Mouse (Mus musculus): ENCODE results near the gene Camta1. TPM values are rescaled to one million over a fixed set of nuclear protein-coding genes. Genes with fewer than 3 reads are reported as not detected.
A peak's percentile ranks its signal among the peaks of the same experiment; 100 is the strongest.
"Not testable (repeated sequence)": the region's sequence is repeated elsewhere in the genome, so short reads cannot be mapped to it uniquely, and the experiment has no call there.

Gene Camta1
- polyA plus RNA-seq, 1 experiment from 2014 or later, result 106 TPM

- WGBS, result 89% methylated on average over 1 of the region's 1 CpGs
- not testable (repeated sequence) for H3K36me3 ChIP-seq (ENCODE audit: control insufficient read depth, insufficient read depth, low read length); DNase-seq (ENCODE audit: low spot score); H3K4me3 ChIP-seq (ENCODE audit: low read depth, low read length); H3K4me1 ChIP-seq (ENCODE audit: control insufficient read depth, insufficient read depth, low read length); H3K27me3 ChIP-seq (ENCODE audit: control insufficient read depth, insufficient read depth, low read length); H3K9ac ChIP-seq (ENCODE audit: low read length); H3K4me2 ChIP-seq (ENCODE audit: low read depth, severe bottlenecking); ATAC-seq (ENCODE audit: insufficient number of reproducible peaks, low FRiP score, low TSS enrichment, low read depth); H3K27ac ChIP-seq (replicated peaks; ENCODE audit: low read depth, low read length); H3K9me3 ChIP-seq (ENCODE audit: control insufficient read depth, low read length)
Observed at GRCm38 (mm10) chr4:151017356-151017755, 844.3 kb downstream of the Camta1 start.

- H3K4me2 ChIP-seq (ENCODE audit: low read depth, severe bottlenecking), result no peak overlapping the region
- no peaks in the 10 kb centered on the region for H3K9me3 ChIP-seq (ENCODE audit: control insufficient read depth, low read length)
- no peak overlapping the region for H3K27ac ChIP-seq (replicated peaks; ENCODE audit: low read depth, low read length)
- no peak overlapping the region for H3K4me3 ChIP-seq (ENCODE audit: low read depth, low read length)
- ATAC-seq (ENCODE audit: insufficient number of reproducible peaks, low FRiP score, low TSS enrichment, low read depth) (no peak; the same call in 1 of the 2 replicates), DNase-seq (ENCODE audit: low spot score) (peak; percentile 57)
- 15% methylated on average over 10 of the region's 10 CpGs for WGBS
- no peaks in the 10 kb centered on the region for H3K36me3 ChIP-seq (ENCODE audit: control insufficient read depth, insufficient read depth, low read length)
- no peaks in the 10 kb centered on the region; the same call in 1 of the 2 replicates for H3K4me1 ChIP-seq (ENCODE audit: control insufficient read depth, insufficient read depth, low read length)
- H3K27me3 ChIP-seq (ENCODE audit: control insufficient read depth, insufficient read depth, low read length), result 0 out of 2 replicates have a peak, but pooled peaks cover 2% of the 10 kb centered on the region
- H3K9ac ChIP-seq (ENCODE audit: low read length), result no peak overlapping the region
Observed at GRCm38 (mm10) chr4:151015946-151016345, 845.7 kb downstream of the Camta1 start.

- WGBS, result 90% methylated on average over 7 of the region's 7 CpGs
- no peaks in the 10 kb centered on the region for H3K4me1 ChIP-seq (ENCODE audit: control insufficient read depth, insufficient read depth, low read length)
- DNase-seq (ENCODE audit: low spot score) (no peak), ATAC-seq (ENCODE audit: insufficient number of reproducible peaks, low FRiP score, low TSS enrichment, low read depth) (no peak)
- H3K9me3 ChIP-seq (ENCODE audit: control insufficient read depth, low read length), result no peaks in the 10 kb centered on the region
- H3K27me3 ChIP-seq (ENCODE audit: control insufficient read depth, insufficient read depth, low read length), result no peaks in the 10 kb centered on the region
- H3K36me3 ChIP-seq (ENCODE audit: control insufficient read depth, insufficient read depth, low read length), result no peaks in the 10 kb centered on the region
- no peak overlapping the region for H3K4me2 ChIP-seq (ENCODE audit: low read depth, severe bottlenecking)
- no peak overlapping the region for H3K27ac ChIP-seq (replicated peaks; ENCODE audit: low read depth, low read length)
- H3K4me3 ChIP-seq (ENCODE audit: low read depth, low read length), result no peak overlapping the region
- H3K9ac ChIP-seq (ENCODE audit: low read length), result no peak overlapping the region
Observed at GRCm38 (mm10) chr4:151010316-151010715, 851.4 kb downstream of the Camta1 start.

- no peak overlapping the region for H3K4me3 ChIP-seq (ENCODE audit: low read depth, low read length)
- WGBS, result 53% methylated on average over 6 of the region's 6 CpGs
- no peaks in the 10 kb centered on the region; the same call in 1 of the 2 replicates for H3K36me3 ChIP-seq (ENCODE audit: control insufficient read depth, insufficient read depth, low read length)
- no peaks in the 10 kb centered on the region for H3K27me3 ChIP-seq (ENCODE audit: control insufficient read depth, insufficient read depth, low read length)
- H3K4me1 ChIP-seq (ENCODE audit: control insufficient read depth, insufficient read depth, low read length), result no peaks in the 10 kb centered on the region
- peak; percentile 67 for DNase-seq (ENCODE audit: low spot score)
- H3K9ac ChIP-seq (ENCODE audit: low read length), result no peak overlapping the region
- H3K4me2 ChIP-seq (ENCODE audit: low read depth, severe bottlenecking), result no peak overlapping the region
- no peak overlapping the region for H3K27ac ChIP-seq (replicated peaks; ENCODE audit: low read depth, low read length)
- no peak for ATAC-seq (ENCODE audit: insufficient number of reproducible peaks, low FRiP score, low TSS enrichment, low read depth)
- H3K9me3 ChIP-seq (ENCODE audit: control insufficient read depth, low read length), result no peaks in the 10 kb centered on the region
Observed at GRCm38 (mm10) chr4:151006945-151007344, 854.7 kb downstream of the Camta1 start.

GRCm38 (mm10) chr4:151005656-151006318 is 855.9 kb downstream of the Camta1 start:
- Histone ChIP-seq H3K4me1 (ENCODE audit: control insufficient read depth, insufficient read depth, low read length) (no peaks in the 10 kb centered on the region), H3K9me3 (ENCODE audit: control insufficient read depth, low read length) (no peaks in the 10 kb centered on the region), H3K4me2 (ENCODE audit: low read depth, severe bottlenecking) (no peak overlapping the region), H3K27ac (replicated peaks; ENCODE audit: low read depth, low read length) (no peak overlapping the region), H3K9ac (ENCODE audit: low read length) (no peak overlapping the region), H3K4me3 (ENCODE audit: low read depth, low read length) (no peak overlapping the region), H3K27me3 (ENCODE audit: control insufficient read depth, insufficient read depth, low read length) (no peaks in the 10 kb centered on the region), H3K36me3 (ENCODE audit: control insufficient read depth, insufficient read depth, low read length) (no peaks in the 10 kb centered on the region; the same call in 1 of the 2 replicates)
- DNase-seq (ENCODE audit: low spot score), result no peak
- WGBS, result 90% methylated on average over 13 of the region's 13 CpGs
- ATAC-seq (ENCODE audit: insufficient number of reproducible peaks, low FRiP score, low TSS enrichment, low read depth), result no peak

GRCm38 (mm10) chr4:151001397-151001796 is 860.3 kb downstream of the Camta1 start:
- Histone ChIP-seq H3K36me3 (ENCODE audit: control insufficient read depth, insufficient read depth, low read length) (no peaks in the 10 kb centered on the region; the same call in 1 of the 2 replicates), H3K27ac (replicated peaks; ENCODE audit: low read depth, low read length) (no peak overlapping the region), H3K4me2 (ENCODE audit: low read depth, severe bottlenecking) (no peak overlapping the region), H3K4me1 (ENCODE audit: control insufficient read depth, insufficient read depth, low read length) (no peaks in the 10 kb centered on the region), H3K27me3 (ENCODE audit: control insufficient read depth, insufficient read depth, low read length) (no peaks in the 10 kb centered on the region), H3K9ac (ENCODE audit: low read length) (no peak overlapping the region), H3K9me3 (ENCODE audit: control insufficient read depth, low read length) (no peaks in the 10 kb centered on the region), H3K4me3 (ENCODE audit: low read depth, low read length) (no peak overlapping the region)
- ATAC-seq (ENCODE audit: insufficient number of reproducible peaks, low FRiP score, low TSS enrichment, low read depth) (no peak), DNase-seq (ENCODE audit: low spot score) (no peak)
- WGBS, result 81% methylated on average over 13 of the region's 13 CpGs

GRCm38 (mm10) chr4:150998626-150999025 is 863.0 kb downstream of the Camta1 start:
- H3K9ac ChIP-seq (ENCODE audit: low read length), result no peak overlapping the region
- H3K27me3 ChIP-seq (ENCODE audit: control insufficient read depth, insufficient read depth, low read length), result no peaks in the 10 kb centered on the region
- H3K4me3 ChIP-seq (ENCODE audit: low read depth, low read length), result no peak overlapping the region
- H3K4me2 ChIP-seq (ENCODE audit: low read depth, severe bottlenecking), result no peak overlapping the region
- H3K27ac ChIP-seq (replicated peaks; ENCODE audit: low read depth, low read length), result no peak overlapping the region
- ATAC-seq (ENCODE audit: insufficient number of reproducible peaks, low FRiP score, low TSS enrichment, low read depth) (no peak), DNase-seq (ENCODE audit: low spot score) (no peak)
- H3K9me3 ChIP-seq (ENCODE audit: control insufficient read depth, low read length), result no peaks in the 10 kb centered on the region
- H3K36me3 ChIP-seq (ENCODE audit: control insufficient read depth, insufficient read depth, low read length), result no peaks in the 10 kb centered on the region; the same call in 1 of the 2 replicates
- no peaks in the 10 kb centered on the region for H3K4me1 ChIP-seq (ENCODE audit: control insufficient read depth, insufficient read depth, low read length)
- WGBS, result 90% methylated on average over 9 of the region's 9 CpGs

GRCm38 (mm10) chr4:150996797-150997196 is 864.9 kb downstream of the Camta1 start, which contains the start of gene Uts2:
Gene Uts2, plus strand, starts transcription at chr4:150997097.
- Histone ChIP-seq H3K9me3 (ENCODE audit: control insufficient read depth, low read length) (no peaks in the 10 kb centered on the region), H3K4me1 (ENCODE audit: control insufficient read depth, insufficient read depth, low read length) (no peaks in the 10 kb centered on the region), H3K9ac (ENCODE audit: low read length) (no peak within 1 kb of the TSS), H3K36me3 (ENCODE audit: control insufficient read depth, insufficient read depth, low read length) (no peaks in the 10 kb centered on the region), H3K27me3 (ENCODE audit: control insufficient read depth, insufficient read depth, low read length) (no peaks in the 10 kb centered on the region), H3K4me3 (ENCODE audit: low read depth, low read length) (no peak within 1 kb of the TSS), H3K4me2 (ENCODE audit: low read depth, severe bottlenecking) (no peak within 1 kb of the TSS), H3K27ac (replicated peaks; ENCODE audit: low read depth, low read length) (no peak within 1 kb of the TSS)
- WGBS, result 91% methylated on average over 7 of the region's 7 CpGs
- DNase-seq (ENCODE audit: low spot score) (no peak), ATAC-seq (ENCODE audit: insufficient number of reproducible peaks, low FRiP score, low TSS enrichment, low read depth) (no peak)

GRCm38 (mm10) chr4:150990148-150990547 is 871.5 kb downstream of the Camta1 start:
- H3K4me2 ChIP-seq (ENCODE audit: low read depth, severe bottlenecking), result no peak overlapping the region
- no peak overlapping the region for H3K4me3 ChIP-seq (ENCODE audit: low read depth, low read length)
- H3K36me3 ChIP-seq (ENCODE audit: control insufficient read depth, insufficient read depth, low read length), result no peaks in the 10 kb centered on the region
- whole genome bisulfite sequencing, result 49% methylated on average over 6 of the region's 6 CpGs
- no peaks in the 10 kb centered on the region for H3K27me3 ChIP-seq (ENCODE audit: control insufficient read depth, insufficient read depth, low read length)
- DNase-seq (ENCODE audit: low spot score) (peak; percentile 40), ATAC-seq (ENCODE audit: insufficient number of reproducible peaks, low FRiP score, low TSS enrichment, low read depth) (no peak)
- H3K27ac ChIP-seq (replicated peaks; ENCODE audit: low read depth, low read length), result no peak overlapping the region
- H3K4me1 ChIP-seq (ENCODE audit: control insufficient read depth, insufficient read depth, low read length), result no peaks in the 10 kb centered on the region
- H3K9ac ChIP-seq (ENCODE audit: low read length), result no peak overlapping the region
- no peaks in the 10 kb centered on the region for H3K9me3 ChIP-seq (ENCODE audit: control insufficient read depth, low read length)

All from limb, embryonic 11.5 days (tissue).